Mouse (Mus musculus) liver, adult 2 months (tissue): Measurements from ENCODE around the gene Pak6. TPM values are rescaled to one million over a fixed set of nuclear protein-coding genes. Genes with fewer than 3 reads are reported as not detected.

Source experiments
- DNase-seq: peaks from one replicate; pipeline ENCODE4 v3.0.0-alpha.2; 2011; ENCODE audit warnings: low read depth, low spot score; ENCODE audit errors: extremely low read depth
- H3K27ac ChIP-seq: fragments of 200-500 bp; replicated peaks from 2 replicates; pipeline ENCODE4 v1.5.1; 2012; ENCODE audit warnings: low read depth, mild to moderate bottlenecking, control low read depth, inconsistent platforms, low read length; ENCODE audit not compliant: insufficient read depth
- H3K27me3 ChIP-seq: fragments of 200-500 bp; 2 replicates; pipeline ENCODE4 v1.6.1; 2012; ENCODE audit warnings: mild to moderate bottlenecking, moderate library complexity, low read length, inconsistent platforms; ENCODE audit not compliant: control insufficient read depth, insufficient read depth
- H3K36me3 ChIP-seq: fragments of 200-500 bp; 2 replicates; pipeline ENCODE4 v1.6.1; 2012; ENCODE audit warnings: low read length, inconsistent platforms; ENCODE audit not compliant: control insufficient read depth, insufficient read depth
- H3K4me1 ChIP-seq: fragments of 200-500 bp; 2 replicates; pipeline ENCODE4 v1.6.1; 2011; ENCODE audit warnings: low read length; ENCODE audit not compliant: control insufficient read depth, insufficient read depth
- H3K4me3 ChIP-seq: fragments of 200-500 bp; 2 replicates; pipeline ENCODE4 v1.5.1; 2011; ENCODE audit warnings: low read depth, mild to moderate bottlenecking, control low read depth, low read length, moderate library complexity; ENCODE audit not compliant: insufficient read depth
- H3K79me2 ChIP-seq: fragments of 200-500 bp; 2 replicates; pipeline ENCODE4 v1.6.1; 2012; ENCODE audit warnings: inconsistent platforms, mild to moderate bottlenecking, low read length, moderate library complexity; ENCODE audit not compliant: control insufficient read depth, insufficient read depth
- H3K9ac ChIP-seq: fragments of 200-500 bp; 2 replicates; pipeline ENCODE4 v1.6.1; 2012; ENCODE audit warnings: low read depth, mild to moderate bottlenecking, control low read depth, inconsistent platforms, low read length
- CTCF ChIP-seq: fragments of 200-500 bp; IDR thresholded peaks from 2 replicates; pipeline ENCODE4 v1.5.1; 2011; ENCODE audit warnings: low read depth, low read length, control low read depth
- POLR2A ChIP-seq: fragments of 200-500 bp; IDR thresholded peaks from 2 replicates; pipeline ENCODE4 v1.6.1; 2011; ENCODE audit warnings: low read length, control low read depth; ENCODE audit not compliant: insufficient read depth; ENCODE audit errors: extremely low read depth
- WGBS: fragments of 180-500 bp; shearing (Covaris S2); methylation state at CpG from one replicate; pipeline ENCODE4 v1.1.7; 2018; 5-methylcytosine and 5-hydroxymethylcytosine counted together
- polyA plus RNA-seq: library from polyadenylated mRNA; depleted of rRNA; stranded (reverse); fragments of >200 nt; gene quantifications from 2 replicates; pipeline ENCODE4 v1.2.3, GENCODE M21; 2012
- total RNA-seq: library from RNA; depleted of rRNA; stranded (reverse); fragments of >200 nt; gene quantifications from 2 replicates; pipeline ENCODE4 v1.2.3, GENCODE M21; 2014

Gene Pak6
- total and polyA plus RNA-seq, 2 experiments: 0.23 TPM; not detected in 1

DNA sequence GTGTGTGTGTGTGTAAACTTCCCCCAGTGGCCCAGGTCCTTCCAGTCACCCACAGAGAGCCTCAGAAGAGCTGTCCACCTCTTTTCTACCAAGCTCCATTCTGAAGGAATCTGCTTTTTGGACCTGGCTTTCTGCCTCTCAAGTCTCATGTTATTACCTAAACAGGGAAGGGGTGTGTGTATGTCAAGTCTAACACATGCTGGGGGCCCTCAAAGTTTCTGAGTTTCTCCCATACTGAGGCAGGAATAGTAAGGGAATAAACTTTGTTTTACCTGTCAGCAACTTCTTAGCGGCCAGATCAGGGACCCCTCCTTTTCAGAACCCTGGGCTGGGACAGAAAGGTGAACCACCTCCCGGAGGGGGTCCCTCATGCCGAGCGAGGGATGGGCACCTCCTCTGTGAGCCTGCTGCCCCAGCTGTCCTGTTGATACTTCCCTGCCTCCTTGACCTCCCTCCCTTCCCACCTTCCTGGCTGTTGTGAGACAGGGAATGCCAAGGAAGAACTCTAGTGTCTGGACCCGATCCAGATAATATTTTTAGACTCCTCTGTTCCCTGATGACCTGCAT, 34.3 kb downstream of the Pak6 start:
- Histone ChIP-seq H3K4me3 (no peak overlapping the region), H3K4me1 (0 out of 2 replicates have a peak, but pooled peaks cover 6% of the 10 kb centered on the region), H3K27me3 (peaks cover 7% of the 10 kb centered on the region), H3K79me2 (no peaks in the 10 kb centered on the region), H3K27ac (no peak overlapping the region), H3K36me3 (no peaks in the 10 kb centered on the region), H3K9ac (no peak overlapping the region)
- 53% methylated on average over 5 of the region's 5 CpGs for WGBS
- DNase-seq: no peak
- no peak for TF ChIP-seq POLR2A

DNA sequence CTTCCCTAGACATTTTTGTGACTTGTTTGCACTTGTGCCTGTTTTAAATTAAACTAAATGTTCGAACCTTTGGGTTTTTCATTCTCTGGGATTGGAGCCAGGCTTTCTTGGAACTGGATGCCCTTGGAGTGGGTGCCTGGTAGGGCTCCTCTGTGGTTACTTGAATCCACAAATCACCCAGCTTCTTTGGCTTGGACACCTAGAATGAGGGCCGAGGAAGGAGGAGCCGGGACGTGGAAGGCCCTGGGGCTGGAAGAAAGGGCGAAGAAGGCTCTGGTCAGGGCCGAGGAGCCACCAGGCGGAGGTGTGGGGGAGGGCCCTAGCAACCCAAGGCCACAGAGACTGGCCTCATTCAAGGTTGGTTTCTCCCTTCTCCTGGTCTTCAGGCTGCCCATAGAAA, 34.9 kb downstream of the Pak6 start:
- peaks cover 12% of the 10 kb centered on the region for H3K27me3 ChIP-seq
- H3K27ac ChIP-seq: no peak overlapping the region
- H3K4me3 ChIP-seq: no peak overlapping the region
- no peak overlapping the region for H3K9ac ChIP-seq
- no peak for TF ChIP-seq CTCF
- TF ChIP-seq POLR2A: no peak
- no peaks in the 10 kb centered on the region for H3K79me2 ChIP-seq
- peaks cover 8% of the 10 kb centered on the region for H3K4me1 ChIP-seq
- H3K36me3 ChIP-seq: no peaks in the 10 kb centered on the region
- 53% methylated on average over 7 of the region's 7 CpGs for WGBS
- no peak for DNase-seq

DNA sequence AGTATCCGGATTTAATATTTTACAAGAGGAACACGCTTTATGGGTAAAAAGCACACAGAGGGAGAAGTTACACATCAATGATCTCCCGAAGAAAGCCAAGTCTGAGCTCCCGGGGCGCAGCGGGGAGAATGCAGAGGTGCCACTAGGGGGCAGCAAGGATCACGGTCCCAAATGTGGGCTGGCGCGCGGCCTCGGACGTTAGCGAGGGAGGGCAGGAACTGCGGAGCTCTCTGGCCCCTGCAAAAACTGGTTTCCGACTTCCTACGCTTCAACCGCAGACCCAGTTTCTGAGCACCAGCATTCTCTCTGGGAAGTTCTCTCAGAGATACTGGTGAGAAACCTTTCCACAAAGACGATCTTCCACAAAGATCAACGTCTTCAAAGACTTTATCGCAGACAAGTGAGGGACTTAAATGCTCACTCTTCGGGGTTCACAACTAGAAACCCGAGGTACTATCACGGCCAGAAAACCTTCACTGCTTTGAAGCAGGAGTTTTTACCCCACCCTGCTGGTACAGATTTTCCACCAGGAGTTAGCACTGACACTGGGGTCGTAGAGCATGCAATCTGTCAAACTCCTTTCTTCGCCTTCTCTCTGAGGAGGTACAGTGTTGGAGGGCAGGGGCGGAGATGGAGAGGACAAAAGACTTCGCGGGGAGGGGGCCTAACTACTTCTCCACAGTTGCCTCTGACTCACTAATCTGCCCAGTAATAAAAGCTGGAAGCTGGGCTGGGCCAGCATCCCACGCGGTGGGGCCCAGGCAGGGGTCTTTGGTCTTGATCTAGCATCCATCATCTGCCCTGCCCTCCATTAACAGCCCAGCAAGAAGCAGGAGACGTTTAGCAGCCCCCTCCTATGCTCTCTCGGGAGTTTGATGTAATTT, 37.3 kb downstream of the Pak6 start:
- no peak for TF ChIP-seq POLR2A
- TF ChIP-seq CTCF: peak; percentile 89
- H3K79me2 ChIP-seq: no peaks in the 10 kb centered on the region
- no peak overlapping the region for H3K9ac ChIP-seq

DNA sequence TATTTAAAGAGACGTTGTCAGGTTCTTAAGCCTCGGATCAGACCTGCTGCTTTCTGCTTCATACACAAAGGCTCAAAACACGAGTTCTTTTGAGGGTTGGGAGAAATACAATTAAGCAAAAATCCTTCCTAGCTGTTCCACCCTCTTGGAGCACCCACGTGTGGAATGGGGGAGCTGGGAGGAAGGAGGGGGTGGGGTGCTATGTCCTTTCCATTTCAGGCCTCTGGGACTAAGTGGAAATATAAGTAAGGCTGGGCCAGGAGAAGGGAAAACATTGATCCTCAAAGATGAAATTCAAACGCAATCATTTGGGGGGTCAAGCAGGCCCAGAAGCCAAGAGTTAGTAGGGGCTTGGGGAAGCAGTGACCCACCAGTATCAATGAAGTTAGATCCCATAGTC, 38.1 kb downstream of the Pak6 start:
- H3K4me1 ChIP-seq: peaks cover 9% of the 10 kb centered on the region
- no peak overlapping the region for H3K9ac ChIP-seq
- TF ChIP-seq CTCF: no peak
- TF ChIP-seq POLR2A: no peak
- H3K4me3 ChIP-seq: no peak overlapping the region
- no peaks in the 10 kb centered on the region for H3K36me3 ChIP-seq
- H3K79me2 ChIP-seq: no peaks in the 10 kb centered on the region
- 27% methylated on average over 5 of the region's 5 CpGs for WGBS
- H3K27ac ChIP-seq: no peak overlapping the region
- no peak for DNase-seq
- peaks cover 27% of the 10 kb centered on the region for H3K27me3 ChIP-seq

More for the DNA sequence above, 37.3 kb downstream of the Pak6 start:
- peaks cover 11% of the 10 kb centered on the region for H3K4me1 ChIP-seq
- H3K36me3 ChIP-seq: no peaks in the 10 kb centered on the region
- peaks cover 27% of the 10 kb centered on the region for H3K27me3 ChIP-seq
- peak; percentile 22 for DNase-seq
- H3K27ac ChIP-seq: no peak overlapping the region
- no peak overlapping the region for H3K4me3 ChIP-seq
- 7% methylated on average over 32 of the region's 32 CpGs for WGBS

DNA sequence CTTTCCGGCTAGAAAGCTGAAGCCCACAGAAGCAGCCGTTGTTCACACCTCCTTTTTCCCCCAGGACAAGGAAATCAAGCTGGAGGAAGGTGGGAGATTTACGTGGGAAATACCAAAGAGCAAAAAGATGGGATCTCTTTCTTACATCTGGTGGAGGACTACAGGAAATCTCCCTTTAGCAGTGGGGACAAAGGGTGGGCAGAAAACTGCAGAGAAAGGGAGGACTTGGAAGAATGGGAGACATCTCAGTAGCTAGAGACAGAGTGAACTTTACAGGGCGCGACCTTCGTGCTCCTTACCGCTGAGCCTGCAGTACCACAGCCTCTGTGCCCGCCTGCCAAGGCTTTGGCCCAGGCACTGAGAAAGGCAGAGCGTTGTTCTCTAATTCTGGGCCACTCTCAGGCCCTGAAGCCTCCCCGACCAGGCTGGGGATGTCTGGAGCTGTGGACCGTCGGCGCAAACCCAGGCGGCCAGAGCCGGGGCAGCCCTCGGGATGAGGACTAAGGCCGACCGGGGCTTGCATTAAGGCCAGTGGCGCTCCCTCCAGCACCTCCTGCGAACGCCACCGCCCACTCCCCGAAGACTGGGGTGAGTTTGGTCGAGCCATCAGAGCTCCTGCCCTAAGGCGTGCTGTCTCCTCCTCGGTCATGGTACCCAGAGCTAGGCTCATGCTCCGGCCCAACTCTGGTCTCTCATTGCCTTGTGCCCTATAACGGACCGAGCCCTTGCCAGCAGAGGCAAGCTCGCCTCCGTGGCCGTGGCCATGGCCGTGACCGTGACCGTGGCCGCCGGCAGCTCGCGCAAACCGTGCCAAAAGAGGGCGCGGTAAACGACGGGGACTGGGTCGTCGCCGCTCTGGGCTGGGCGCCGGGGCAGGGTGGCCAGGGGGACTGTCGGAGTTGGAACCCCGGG, 39.1 kb downstream of the Pak6 start:
- H3K27ac ChIP-seq: no peak overlapping the region
- H3K27me3 ChIP-seq: peaks cover 27% of the 10 kb centered on the region
- H3K9ac ChIP-seq: peak overlapping the region; percentile 12
- 13% methylated on average over 51 of the region's 51 CpGs for WGBS
- no peak for DNase-seq
- H3K4me1 ChIP-seq: peaks cover 6% of the 10 kb centered on the region
- no peaks in the 10 kb centered on the region for H3K36me3 ChIP-seq
- peak overlapping the region; percentile 65; the same call in 1 of the 2 replicates for H3K4me3 ChIP-seq
- no peaks in the 10 kb centered on the region for H3K79me2 ChIP-seq
- TF ChIP-seq CTCF (no peak), POLR2A (no peak)
